Mouse (Mus musculus): Measurements from ENCODE around the gene I830077J02Rik. TPM values are rescaled to one million over a fixed set of nuclear protein-coding genes. Genes with fewer than 3 reads are reported as not detected.
"Not testable (repeated sequence)": the region's sequence is repeated elsewhere in the genome, so short reads cannot be mapped to it uniquely, and the experiment has no call there.

The I830077J02Rik gene
- total RNA-seq, 2 experiments from 2014 or later, result 0.35 to 0.52 TPM

- DNase-seq, result no peak
These were observed 14.7 kb downstream of the I830077J02Rik start for GRCm38 (mm10) chr3:105917656-105918354.

GRCm38 (mm10) chr3:105916455-105916854, 16.0 kb downstream of the I830077J02Rik start:
- DNase-seq, result not testable (repeated sequence)

- DNase-seq, result no peak
These were observed 17.2 kb downstream of the I830077J02Rik start for GRCm38 (mm10) chr3:105915281-105915680.

GRCm38 (mm10) chr3:105913839-105914681, 18.4 kb downstream of the I830077J02Rik start:
- no peak for DNase-seq

- DNase-seq, result no peak
These were observed 20.2 kb downstream of the I830077J02Rik start for GRCm38 (mm10) chr3:105912097-105912880.

GRCm38 (mm10) chr3:105910519-105911190, 21.8 kb downstream of the I830077J02Rik start:
- DNase-seq, result no peak

- DNase-seq, result no peak
These were observed 23.5 kb downstream of the I830077J02Rik start for GRCm38 (mm10) chr3:105908976-105909375.

- no peak for DNase-seq
These were observed 24.4 kb downstream of the I830077J02Rik start for GRCm38 (mm10) chr3:105907956-105908655.

GRCm38 (mm10) chr3:105904721-105905120, 27.7 kb downstream of the I830077J02Rik start:
- no peak for DNase-seq

GRCm38 (mm10) chr3:105904213-105904612, 28.3 kb downstream of the I830077J02Rik start:
- no peak for DNase-seq

GRCm38 (mm10) chr3:105901468-105901867, 31.0 kb downstream of the I830077J02Rik start:
- DNase-seq, result no peak

- DNase-seq, result no peak
These were observed 31.7 kb downstream of the I830077J02Rik start for GRCm38 (mm10) chr3:105900716-105901115.

GRCm38 (mm10) chr3:105900266-105900665, 32.2 kb downstream of the I830077J02Rik start:
- DNase-seq, result no peak

GRCm38 (mm10) chr3:105899394-105900147, 32.9 kb downstream of the I830077J02Rik start:
- peak; percentile 83 for DNase-seq

GRCm38 (mm10) chr3:105898861-105899260, 33.6 kb downstream of the I830077J02Rik start:
- DNase-seq, result no peak

- peak; percentile 40 for DNase-seq
These were observed 34.1 kb downstream of the I830077J02Rik start for GRCm38 (mm10) chr3:105898325-105898724.

GRCm38 (mm10) chr3:105896811-105897210, 35.7 kb downstream of the I830077J02Rik start:
- DNase-seq, result no peak

- DNase-seq, result peak; percentile 89
These were observed 37.6 kb downstream of the I830077J02Rik start for GRCm38 (mm10) chr3:105894601-105895592.

GRCm38 (mm10) chr3:105893941-105894391, 38.5 kb downstream of the I830077J02Rik start:
- peak; percentile 48 for DNase-seq
